Mouse (Mus musculus) olfactory bulb, adult 2 months (tissue): ENCODE results near the gene Pet117. TPM values are rescaled to one million over a fixed set of nuclear protein-coding genes. Genes with fewer than 3 reads are reported as not detected.
A peak's percentile ranks its signal among the peaks of the same experiment; 100 is the strongest.
"Not testable (repeated sequence)": the region's sequence is repeated elsewhere in the genome, so short reads cannot be mapped to it uniquely, and the experiment has no call there.

ENCODE experiments used
- H3K27ac ChIP-seq: fragments of 200-500 bp; 2 replicates; pipeline ENCODE4 v1.5.1; 2012; ENCODE audit warnings: low read depth, low read length; ENCODE audit not compliant: insufficient read depth
- H3K4me1 ChIP-seq: fragments of 200-500 bp; 2 replicates; pipeline ENCODE4 v1.6.1; 2012; ENCODE audit warnings: low read length; ENCODE audit not compliant: control insufficient read depth, insufficient read depth
- H3K4me3 ChIP-seq: fragments of 200-500 bp; 2 replicates; pipeline ENCODE4 v1.5.1; 2012; ENCODE audit warnings: mild to moderate bottlenecking, low read depth, low read length, moderate library complexity; ENCODE audit not compliant: insufficient read depth
- CTCF ChIP-seq: fragments of 200-500 bp; IDR thresholded peaks from 2 replicates; pipeline ENCODE4 v1.5.1; 2012; ENCODE audit warnings: low read depth, mild to moderate bottlenecking, low read length, moderate library complexity; ENCODE audit not compliant: insufficient read depth
- POLR2A ChIP-seq: fragments of 200-500 bp; IDR thresholded peaks from 2 replicates; pipeline ENCODE4 v1.6.1; 2012; ENCODE audit warnings: mild to moderate bottlenecking, low read depth, low read length, moderate library complexity; ENCODE audit not compliant: insufficient read depth
- WGBS: fragments of 180-500 bp; shearing (Covaris S2); methylation state at CpG from one replicate; pipeline ENCODE4 v1.1.7; 2018; 5-methylcytosine and 5-hydroxymethylcytosine counted together
- polyA plus RNA-seq: library from polyadenylated mRNA; stranded (reverse); fragments of >200 nt; gene quantifications from 2 replicates; pipeline ENCODE4 v1.2.4, GENCODE M21; 2012; ENCODE audit warnings: low replicate concordance; ENCODE audit not compliant: missing spikeins, insufficient read depth, insufficient read length

Pet117 gene
- polyA plus RNA-seq, 1 experiment, result not detected

DNA sequence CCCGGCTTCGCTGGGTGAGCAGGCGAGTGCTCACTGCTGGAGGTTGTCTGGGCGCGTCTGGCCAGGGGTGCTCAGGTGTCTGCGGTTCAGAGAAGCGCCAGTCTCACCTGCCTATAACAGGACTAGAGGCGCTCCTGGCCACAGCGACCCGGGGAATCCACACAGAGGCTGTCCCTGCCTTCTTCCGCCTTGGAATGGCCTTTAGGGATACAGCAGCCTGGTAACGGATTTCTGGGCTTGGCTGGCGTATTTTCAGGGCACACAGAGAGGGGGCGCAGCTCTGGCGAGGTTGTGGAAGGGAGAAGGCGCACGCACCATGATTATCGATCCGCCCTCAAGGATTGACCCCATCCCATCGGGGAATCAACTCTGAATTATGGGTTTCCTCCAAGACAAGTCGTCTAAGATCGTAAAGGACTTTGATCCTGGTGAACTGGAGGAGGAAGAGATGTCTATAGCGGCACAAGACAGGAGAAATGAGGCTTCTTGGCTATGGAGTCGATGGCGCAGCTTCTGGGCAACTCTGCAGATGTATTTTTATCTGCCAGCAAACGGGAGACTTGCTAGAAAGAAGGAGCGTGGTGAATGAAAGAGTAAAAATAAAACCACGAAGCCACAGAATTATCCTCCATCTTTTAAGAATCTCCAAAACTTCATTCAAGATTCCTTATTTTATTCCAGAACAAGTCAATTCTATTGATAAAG is 35.5 kb upstream of the Pet117 start:
- peak overlapping the region; percentile 2; the same call in 1 of the 2 replicates for H3K4me3 ChIP-seq
- WGBS, result 12% methylated on average over 28 of the region's 28 CpGs
- TF ChIP-seq POLR2A, result no peak
- peak; percentile 5; the same call in 1 of the 2 replicates for TF ChIP-seq CTCF
- H3K27ac ChIP-seq, result no peak overlapping the region
- peaks cover 28% of the 10 kb centered on the region for H3K4me1 ChIP-seq

DNA sequence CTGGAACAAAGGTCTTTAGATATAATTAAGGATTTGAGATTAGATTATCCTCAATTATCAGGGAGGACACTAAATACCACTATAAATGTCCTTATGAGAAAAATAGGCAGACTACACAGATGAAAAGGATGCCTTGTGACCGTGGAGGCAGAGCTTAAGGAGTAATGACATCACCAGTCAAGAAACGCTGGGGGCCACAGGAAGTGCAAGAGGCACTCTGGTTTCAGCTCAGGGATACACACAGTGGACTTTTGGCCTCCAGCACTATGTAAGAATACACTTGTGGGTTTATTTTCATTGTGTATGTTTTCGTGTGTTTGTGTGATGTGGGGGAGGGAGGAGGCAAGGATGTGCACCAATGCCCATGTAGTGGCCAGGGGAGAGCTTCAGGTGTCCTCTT is 31.6 kb upstream of the Pet117 start:
- WGBS, result 68% methylated on average over 3 of the region's 3 CpGs
- Histone ChIP-seq H3K27ac (no peak overlapping the region), H3K4me1 (peaks cover 10% of the 10 kb centered on the region), H3K4me3 (no peak overlapping the region)
- TF ChIP-seq CTCF, result no peak
- TF ChIP-seq POLR2A, result no peak

DNA sequence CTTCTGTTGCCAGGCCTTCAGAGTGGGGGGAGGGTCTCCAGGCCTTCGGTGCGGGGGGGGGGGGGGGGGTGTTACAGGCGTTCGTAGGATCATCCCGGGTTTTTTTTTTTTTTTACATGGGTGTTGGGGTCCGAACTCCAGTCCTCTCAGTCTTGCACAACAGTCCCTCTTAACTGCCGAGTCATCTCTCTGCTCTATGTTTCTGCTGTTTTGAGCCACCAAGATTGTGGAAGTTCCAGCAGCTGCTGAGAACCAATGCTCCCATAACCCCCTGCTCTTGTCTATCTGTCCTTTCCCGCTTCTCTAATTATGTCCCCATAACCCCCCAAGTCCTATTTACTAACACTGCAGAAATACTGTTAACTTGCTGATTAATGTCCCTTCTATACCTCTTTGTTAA is 31.1 kb upstream of the Pet117 start:
- 78% methylated on average over 8 of the region's 8 CpGs for WGBS
- no peak overlapping the region for H3K4me3 ChIP-seq
- peaks cover 8% of the 10 kb centered on the region for H3K4me1 ChIP-seq
- TF ChIP-seq CTCF, result no peak
- TF ChIP-seq POLR2A, result no peak
- H3K27ac ChIP-seq, result no peak overlapping the region

DNA sequence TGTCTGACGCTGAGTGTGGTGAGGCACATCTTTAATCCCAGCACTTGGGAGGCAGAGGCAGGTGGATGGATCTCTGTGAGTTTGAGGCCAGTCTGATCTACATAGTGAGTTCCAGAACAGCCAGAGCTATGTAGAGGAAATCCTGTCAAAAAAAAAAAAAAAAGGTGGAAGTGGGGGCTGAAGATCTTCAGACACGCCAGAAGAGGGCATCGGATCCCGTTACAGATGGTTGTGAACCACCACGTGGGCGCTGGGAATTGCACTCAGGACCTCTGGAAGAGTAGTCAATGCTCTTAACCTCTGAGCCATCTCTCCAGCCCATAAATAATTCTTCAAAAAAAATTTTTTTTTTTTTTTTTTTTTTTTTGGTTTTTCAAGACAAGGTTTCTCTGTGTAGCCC is 30.6 kb upstream of the Pet117 start:
- H3K27ac ChIP-seq, H3K4me1 ChIP-seq, H3K4me3 ChIP-seq: not testable (repeated sequence)
- WGBS, result 74% methylated on average over 6 of the region's 6 CpGs

DNA sequence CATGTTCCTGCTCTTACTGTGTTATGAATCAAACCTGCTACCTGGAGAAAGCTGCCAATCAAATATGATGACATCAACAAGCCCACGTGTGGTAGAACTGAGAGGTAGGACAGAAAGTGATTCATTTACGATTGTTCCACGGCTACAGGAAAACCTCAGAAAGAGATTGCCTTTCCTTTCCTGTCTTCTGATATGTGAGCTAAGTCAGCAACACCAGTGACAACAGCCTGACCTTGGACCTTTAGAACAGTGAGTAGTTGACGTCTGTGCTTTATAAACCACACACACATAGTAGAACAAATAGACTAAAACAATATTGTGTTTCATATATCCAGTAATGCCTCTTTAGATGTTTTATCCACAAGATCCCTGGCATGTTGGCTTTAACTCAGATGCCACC is 25.6 kb upstream of the Pet117 start:
- 83% methylated on average over 4 of the region's 4 CpGs for WGBS
- TF ChIP-seq POLR2A, result no peak
- no peak for TF ChIP-seq CTCF
- Histone ChIP-seq H3K4me1 (no peaks in the 10 kb centered on the region), H3K27ac (no peak overlapping the region), H3K4me3 (no peak overlapping the region)

DNA sequence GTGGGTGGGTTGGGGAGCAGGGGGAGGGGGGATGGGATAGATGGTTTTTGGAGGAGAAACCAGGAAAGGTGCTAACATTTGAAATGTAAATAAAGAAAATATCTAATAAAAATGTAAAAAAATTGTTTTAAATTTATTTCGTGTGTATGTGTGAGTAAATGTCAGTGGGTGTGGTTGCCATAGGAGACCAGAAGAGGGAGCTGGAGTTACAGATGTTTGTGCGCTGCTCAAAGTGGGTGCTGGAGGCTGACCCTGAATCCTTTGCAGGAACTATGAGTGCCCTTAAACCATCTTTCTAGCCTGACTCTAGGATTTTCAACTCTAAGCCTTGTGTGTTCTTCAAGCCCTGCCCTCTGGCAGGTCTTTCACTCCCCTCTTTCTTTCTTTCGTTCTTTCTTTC is 20.3 kb upstream of the Pet117 start:
- Histone ChIP-seq H3K4me1 (no peaks in the 10 kb centered on the region), H3K27ac (no peak overlapping the region), H3K4me3 (no peak overlapping the region)
- 74% methylated on average over 3 of the region's 3 CpGs for WGBS
- no peak for TF ChIP-seq CTCF
- TF ChIP-seq POLR2A, result no peak

DNA sequence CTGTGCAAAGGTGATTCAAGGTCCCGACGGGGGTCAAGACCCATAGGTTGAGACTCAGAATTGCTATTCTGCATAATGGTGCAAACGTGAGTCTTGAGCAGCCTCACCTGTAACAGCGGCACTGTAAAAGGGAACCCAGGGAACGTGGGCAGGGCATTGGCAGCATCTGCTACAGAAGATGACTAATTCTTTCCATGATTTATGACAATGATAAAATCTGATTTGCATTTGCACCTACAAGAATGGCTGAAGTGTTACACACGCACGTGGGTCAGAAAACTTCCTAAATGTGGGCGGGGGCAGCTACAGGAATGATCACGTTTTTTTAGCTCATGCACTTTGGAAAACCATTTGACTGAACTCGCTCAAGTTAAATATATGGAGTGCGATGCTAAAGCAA is 16.0 kb upstream of the Pet117 start:
- H3K4me1 ChIP-seq, result no peaks in the 10 kb centered on the region
- no peak overlapping the region for H3K4me3 ChIP-seq
- TF ChIP-seq POLR2A, result no peak
- no peak overlapping the region for H3K27ac ChIP-seq
- 92% methylated on average over 11 of the region's 11 CpGs for WGBS

DNA sequence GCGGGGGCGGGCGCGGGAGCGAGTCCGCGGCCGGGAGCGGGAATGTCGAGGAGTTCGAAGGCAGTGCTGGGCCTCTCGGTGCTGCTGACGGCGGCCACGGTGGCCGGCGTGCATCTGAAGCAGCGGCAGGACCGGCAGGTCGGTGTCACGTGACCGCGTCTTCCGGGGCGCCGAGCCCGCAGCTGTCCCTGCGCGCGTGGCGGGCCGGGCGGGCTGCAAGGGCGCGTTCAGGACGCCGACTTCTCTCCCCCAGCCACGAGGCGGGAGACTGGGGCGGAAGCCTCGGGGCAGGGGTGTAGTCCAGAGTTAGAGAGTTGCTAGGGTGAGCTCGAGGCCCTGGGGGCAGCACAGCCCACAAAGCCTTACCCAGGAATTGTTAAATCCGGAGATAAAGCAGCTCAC is 225 bp downstream of the Pet117 start:
- H3K4me1 ChIP-seq, result 0 out of 2 replicates have a peak, but pooled peaks cover 4% of the 10 kb centered on the region
- peak overlapping the region; percentile 98 for H3K4me3 ChIP-seq
- H3K27ac ChIP-seq, result peak overlapping the region; percentile 87
- WGBS, result under 1% methylated on average over 43 of the region's 43 CpGs
- TF ChIP-seq POLR2A, result peak; percentile 81
- TF ChIP-seq CTCF, result no peak

DNA sequence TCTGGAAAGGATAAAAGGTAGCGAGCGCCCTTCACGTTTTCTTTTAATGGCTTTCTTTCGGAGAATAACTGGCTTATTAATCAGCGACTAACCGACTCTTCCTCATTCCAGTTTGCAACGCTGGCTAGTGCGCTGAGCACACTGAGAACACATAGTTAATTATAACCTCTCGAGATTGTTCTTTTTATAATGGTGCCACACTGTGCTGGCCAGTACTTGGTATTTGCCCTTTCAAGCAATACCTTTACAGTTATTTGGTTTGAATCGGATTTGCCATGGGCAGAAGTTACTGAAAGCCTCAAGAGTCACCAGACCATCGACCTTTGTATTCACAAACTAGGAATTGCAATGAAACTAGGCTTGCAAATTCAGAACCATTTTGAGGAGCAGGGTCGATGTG is 715 bp downstream of the Pet117 start:
- peak overlapping the region; percentile 87 for H3K27ac ChIP-seq
- H3K4me1 ChIP-seq, result 0 out of 2 replicates have a peak, but pooled peaks cover 4% of the 10 kb centered on the region
- WGBS, result under 1% methylated on average over 12 of the region's 12 CpGs
- H3K4me3 ChIP-seq, result peak overlapping the region; percentile 98
- no peak for TF ChIP-seq CTCF
- TF ChIP-seq POLR2A, result no peak

DNA sequence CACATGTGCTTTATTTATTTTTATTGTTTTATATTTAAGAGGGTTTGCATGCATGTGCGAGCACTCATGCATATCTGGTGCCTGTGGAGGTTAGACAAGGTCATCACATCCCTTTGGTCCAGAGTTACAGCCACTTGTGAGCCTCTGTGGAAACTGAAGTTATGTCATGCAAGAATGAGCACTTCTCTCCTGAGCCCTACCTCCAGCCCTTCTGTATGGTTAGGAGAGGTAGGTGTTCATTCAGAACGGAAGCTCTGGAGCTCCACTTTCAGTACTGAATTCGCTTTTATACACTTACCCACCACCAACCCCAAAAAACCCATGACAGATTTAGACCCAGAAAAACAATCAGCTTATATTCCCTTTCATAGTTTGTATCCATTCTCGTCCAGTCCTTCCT is 2.8 kb downstream of the Pet117 start:
- Histone ChIP-seq H3K4me3 (no peak overlapping the region), H3K27ac (no peak overlapping the region), H3K4me1 (peaks cover 11% of the 10 kb centered on the region)
- TF ChIP-seq POLR2A (no peak), CTCF (no peak)
- 89% methylated on average over 4 of the region's 4 CpGs for WGBS
